Mouse (Mus musculus): Measurements from ENCODE around the gene Rgs6.

Gene Rgs6

DNA sequence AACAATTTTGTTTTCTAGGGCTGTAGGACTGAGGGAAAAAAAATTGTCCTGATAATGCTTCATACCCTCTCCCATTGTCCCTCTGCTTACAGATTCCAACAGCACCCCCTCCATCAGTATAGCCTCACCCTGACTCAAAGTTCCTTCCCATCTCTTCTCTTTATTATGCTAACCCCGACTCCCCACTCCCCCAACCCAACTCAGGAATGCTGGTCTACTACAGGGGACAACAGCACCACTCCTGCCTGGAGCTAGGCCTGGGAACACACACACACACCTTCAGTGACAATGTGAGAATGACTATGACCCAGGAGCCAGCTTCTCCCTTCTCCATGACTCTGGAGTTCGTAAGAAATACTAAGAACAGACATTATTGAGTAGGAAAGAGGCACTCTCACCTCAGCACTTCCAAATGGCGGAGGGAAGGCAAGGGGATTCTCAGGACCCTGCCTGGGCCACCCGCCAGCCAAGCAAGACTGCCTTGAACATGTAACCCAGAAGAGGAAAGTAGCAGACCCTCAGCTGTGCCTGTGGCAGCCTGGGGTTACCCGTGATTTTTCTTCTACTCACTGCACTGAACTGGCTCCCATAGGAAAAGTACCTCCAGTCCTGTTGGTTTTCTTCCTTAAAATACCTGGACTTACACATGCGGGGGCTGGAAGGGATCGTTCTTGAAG is 623.2 kb downstream of the Rgs6 start:
- peak in 1 of 2 experiments; percentile 3 for DNase-seq

All from kidney, postnatal 25 days (tissue).